Mouse (Mus musculus) embryo, embryonic 11 days (tissue): ENCODE data around the gene Apoa2.

Experiments used
- DNase-seq: peaks from one replicate; pipeline ENCODE4 v3.0.0-alpha.2; 2015

Gene Apoa2

DNA sequence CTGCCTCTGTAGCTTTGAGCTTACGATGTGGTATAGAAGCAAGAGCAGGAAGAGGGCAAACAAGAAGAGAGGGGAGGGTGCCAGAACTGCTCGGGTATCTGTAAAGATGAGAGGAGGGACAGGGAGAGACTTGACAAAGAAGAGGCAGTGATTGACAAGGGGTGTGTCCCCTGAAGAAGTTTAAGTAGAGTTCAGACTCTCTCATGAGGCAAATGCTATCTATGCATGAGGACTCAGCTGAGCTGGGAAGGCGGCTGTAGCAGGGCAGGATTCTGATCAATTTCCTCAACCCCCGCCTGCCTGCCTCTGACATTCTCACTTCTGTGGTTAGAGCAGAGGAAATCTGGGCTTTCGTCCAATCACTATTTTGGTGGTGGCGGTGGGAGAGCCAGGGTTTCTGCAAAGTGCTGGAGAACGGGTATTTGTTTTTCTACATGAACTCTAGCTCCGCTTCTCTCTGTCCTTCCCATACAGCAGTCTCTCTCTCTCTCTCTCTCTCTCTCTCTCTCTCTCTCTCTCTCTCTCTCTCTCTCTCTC lies 37.8 kb downstream of the Apoa2 start:
- peak; percentile 44 for DNase-seq

DNA sequence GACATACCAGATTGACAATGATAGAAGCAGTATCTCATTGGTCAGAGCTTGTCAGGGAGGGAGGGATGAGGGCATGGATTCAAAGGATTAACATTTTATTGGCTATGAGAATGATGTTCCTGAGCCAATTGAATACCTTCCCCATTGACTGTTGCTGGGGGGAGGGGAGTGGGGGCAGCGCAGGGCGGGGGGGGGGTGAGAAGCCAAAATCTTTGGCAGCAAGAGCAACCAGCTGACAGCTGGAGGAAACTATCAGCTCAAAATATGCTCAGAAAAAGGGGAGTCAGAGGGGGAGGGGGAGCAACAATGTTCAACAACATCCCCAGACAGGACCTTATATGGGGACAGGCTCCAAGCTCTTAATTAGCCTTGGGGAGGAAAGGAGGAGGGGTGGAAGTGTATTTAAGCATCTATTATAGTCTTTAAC lies 38.3 kb downstream of the Apoa2 start:
- DNase-seq: peak; percentile 59

GRCm38 (mm10) chr1:171263666-171264461 lies 39.0 kb downstream of the Apoa2 start:
- DNase-seq: no peak

DNA sequence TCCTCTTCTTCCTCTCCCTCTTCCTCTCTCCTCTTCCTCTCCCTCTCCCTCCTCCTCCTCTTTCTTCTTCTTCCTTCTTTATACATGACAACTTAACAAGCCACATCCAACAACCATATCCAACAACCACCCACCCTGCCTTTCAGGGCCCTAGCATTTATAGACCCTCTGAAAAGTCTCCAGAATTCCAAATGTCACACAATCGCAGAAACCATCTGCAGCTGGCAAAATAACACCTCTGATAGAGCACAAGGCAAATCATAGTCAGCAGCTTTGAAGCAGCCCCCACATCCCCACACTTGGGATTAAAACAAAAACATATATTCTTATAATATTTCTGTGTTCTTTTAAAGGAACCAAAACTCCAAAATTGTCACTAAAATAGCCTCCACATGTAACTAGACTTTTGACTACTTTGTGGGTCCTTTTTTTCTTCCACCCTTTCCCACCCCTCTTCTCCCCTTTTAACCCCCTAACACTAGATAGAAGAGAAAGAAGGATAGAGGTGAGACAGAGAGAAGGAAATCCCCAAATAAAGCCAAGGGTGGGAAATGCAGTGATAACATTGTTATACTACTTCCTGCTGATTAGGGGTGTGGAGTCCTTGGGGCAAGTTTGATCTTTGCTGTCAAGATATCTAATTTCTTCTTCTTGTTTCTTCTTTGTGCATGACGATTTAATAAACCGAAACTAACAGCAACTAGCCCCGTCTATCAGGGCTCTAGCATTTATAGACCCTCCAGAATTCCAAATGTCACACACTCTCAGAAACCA lies 41.3 kb downstream of the Apoa2 start:
- DNase-seq: no peak

DNA sequence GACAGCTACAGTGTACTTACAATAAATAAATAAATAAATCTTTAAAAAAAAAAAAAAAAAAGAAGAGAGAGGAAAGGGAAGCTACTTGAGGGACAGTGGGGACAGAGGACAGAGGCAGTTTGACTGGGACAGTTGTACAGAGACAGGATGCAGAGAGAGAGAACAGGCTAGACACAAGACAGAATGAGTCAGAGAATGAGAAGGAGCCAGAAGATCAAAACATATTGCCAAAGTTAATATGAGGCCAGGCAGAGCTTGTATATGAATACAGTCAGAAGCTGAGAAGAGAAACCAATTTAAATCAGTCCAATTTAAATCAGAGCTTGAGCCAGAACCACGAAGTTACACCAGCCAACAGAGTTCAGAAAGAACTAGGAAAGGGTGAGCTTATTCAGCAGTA lies 43.5 kb downstream of the Apoa2 start:
- no peak for DNase-seq

- peak; percentile 95 for DNase-seq
These were observed 45.2 kb downstream of the Apoa2 start, which contains the start of gene B4galt3 for GRCm38 (mm10) chr1:171269848-171270572. Gene B4galt3 (plus strand): TSS chr1:171270328.

DNA sequence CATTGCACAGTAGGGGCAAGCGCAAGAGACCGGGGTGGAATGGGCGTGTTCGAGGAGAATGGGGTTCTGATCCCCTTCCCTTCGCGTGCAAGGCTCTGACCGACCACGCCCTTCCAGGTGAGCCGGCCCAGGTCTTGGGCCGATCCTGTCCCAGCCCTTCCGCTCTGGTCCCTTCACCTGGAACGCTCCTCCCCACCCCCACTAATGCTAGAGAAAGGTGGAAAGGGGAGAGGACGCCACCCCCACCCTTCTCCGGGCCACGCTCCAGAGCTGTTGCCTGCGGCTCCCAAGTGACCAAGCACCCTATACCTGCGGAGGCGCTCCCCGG lies 45.7 kb downstream of the Apoa2 start:
- DNase-seq: peak; percentile 44

DNA sequence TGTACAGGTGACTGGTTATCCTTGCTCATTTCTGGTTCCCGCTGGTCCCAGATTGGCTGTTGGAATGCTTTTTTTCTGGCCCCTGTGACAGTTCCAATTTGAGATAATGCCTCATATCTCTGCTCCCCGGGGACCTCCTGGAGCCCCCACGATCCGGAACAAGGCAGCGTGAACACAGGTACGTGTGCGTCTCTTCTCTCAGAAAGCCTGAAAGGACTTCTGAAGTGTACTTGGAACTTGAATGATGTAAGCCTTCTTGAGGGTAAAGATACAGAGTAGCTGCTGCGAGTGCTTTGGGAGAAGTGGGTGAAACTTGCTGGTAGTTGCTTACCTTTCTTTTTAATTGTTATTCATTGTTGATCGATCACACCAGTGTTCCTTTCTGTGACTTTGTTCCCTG lies 46.3 kb downstream of the Apoa2 start:
- DNase-seq: no peak

DNA sequence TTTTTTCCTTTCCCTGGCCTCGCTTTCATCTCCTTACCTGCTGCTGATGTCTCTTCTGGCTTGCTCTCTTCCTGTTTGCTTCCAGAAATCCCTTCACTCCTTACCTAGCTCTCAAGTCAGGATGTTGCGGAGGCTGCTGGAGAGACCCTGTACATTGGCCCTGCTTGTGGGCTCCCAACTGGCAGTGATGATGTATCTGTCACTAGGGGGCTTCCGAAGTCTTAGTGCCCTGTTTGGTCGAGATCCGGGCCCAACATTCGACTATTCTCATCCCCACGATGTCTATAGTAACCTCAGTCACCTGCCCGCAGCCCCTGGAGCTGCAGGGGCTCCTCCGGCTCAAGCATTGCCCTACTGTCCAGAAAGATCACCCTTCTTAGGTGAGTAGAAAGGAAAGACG lies 46.8 kb downstream of the Apoa2 start:
- DNase-seq: no peak

- DNase-seq: no peak
These were observed 47.2 kb downstream of the Apoa2 start for GRCm38 (mm10) chr1:171272086-171272485.

- no peak for DNase-seq
These were observed 49.3 kb downstream of the Apoa2 start for GRCm38 (mm10) chr1:171274171-171274570.

- DNase-seq: no peak
These were observed 50.4 kb downstream of the Apoa2 start for GRCm38 (mm10) chr1:171275144-171275734.
